Comparison of ENCODE assay signal across 14 mouse cellular contexts in genomic region chr2:166903719-166904282, GRCm38 (mm10). TPM values are rescaled to one million over a fixed set of nuclear protein-coding genes. Genes with fewer than 3 reads are reported as not detected.
DNase-seq lines count a peak whose midpoint lies in the region; TF ChIP-seq lines count a peak whose summit lies in the region.
"Had no signal": no experiment of that assay in that cellular context is flagged by ENCODE, and none has a peak within 500 bp of the region (broad histone marks: within the 10 kb centered on the region; RNA-seq: fewer than 3 reads in every experiment).

No protein-coding gene starts in this region.

- no peak for TF ChIP-seq POLR2A in kidney, adult 2 months (IDR thresholded peaks at IDR 0.05; ENCODE audit: low read depth, low read length)

- DNase-seq in kidney, adult 2 months = no peak
- no peak for DNase-seq in kidney, adult 18-20 months
- peak; percentile 17 for DNase-seq in right cerebral cortex, postnatal 4 days
- no peak for DNase-seq in right cerebral cortex, postnatal 36 days (ENCODE audit: low spot score in 2 of 2)
- DNase-seq in T-cell, adult 2 months (ENCODE audit: low spot score) = peak; percentile 11
- DNase-seq in embryo, embryonic 9.5 days (ENCODE audit: extremely low spot score) = no peak
- no peak for DNase-seq in heart, postnatal 36 days
- DNase-seq: adrenal gland, adult 2 months; cerebellum, adult 18-20 months; gastrocnemius, postnatal 14 days; kidney, postnatal 36 days; retina, postnatal 1 day had no signal

- H3K36me3 ChIP-seq in kidney, adult 2 months (ENCODE audit: control insufficient read depth, insufficient read depth, low read length) = no peaks in the 10 kb centered on the region
- H3K36me3 ChIP-seq: heart, embryonic 15.5 days had no signal

- TF ChIP-seq CTCF in kidney, adult 2 months (conservative IDR thresholded peaks at IDR 0.05; ENCODE audit: insufficient read depth, insufficient read length, low read depth, low read length) = 0 out of 2 replicates have a peak, but pooled peaks have one; percentile 12

- H3K4me1 ChIP-seq in kidney, adult 2 months (ENCODE audit: control insufficient read depth, insufficient read depth, low read length) = peaks cover 7% of the 10 kb centered on the region; the same call in 1 of the 2 replicates

- no peak overlapping the region for H3K4me3 ChIP-seq in kidney, adult 2 months (ENCODE audit: insufficient read depth, low read depth, low read length)
- H3K4me3 ChIP-seq: heart, embryonic 15.5 days; liver, embryonic 15.5 days had no signal

- no peak overlapping the region for H3K27ac ChIP-seq in kidney, adult 2 months (ENCODE audit: insufficient read depth, low read depth, low read length)
- H3K27ac ChIP-seq: heart, embryonic 15.5 days; liver, embryonic 15.5 days had no signal

- intact Hi-C loops in heart, postnatal 36 days (cut with DNase I) = no loop called here

- WGBS in kidney, adult 2 months = 94% methylated on average over 6 of the region's 6 CpGs

- H3K27me3 ChIP-seq in kidney, adult 2 months (replicated peaks; ENCODE audit: control insufficient read depth, insufficient read depth, low read length) = no peaks in the 10 kb centered on the region
- H3K27me3 ChIP-seq: heart, embryonic 15.5 days; liver, embryonic 15.5 days had no signal

RNA-seq across cellular contexts. Expression of gene Cse1l, which starts 2.0 kb away (rescaled TPM):
- polyA plus RNA-seq in kidney, adult 2 months (2012; rRNA removed) = 15.8 TPM in 2 replicates
- total RNA-seq in heart, postnatal 36 days (2021) = 10 to 100 TPM; 39.8 to 41.1 TPM

Comparison
In these comparisons a context has a peak if more than half of its experiments do, and no peak if none do; other contexts are left out.
1. DNase-seq: peak in right cerebral cortex, postnatal 4 days (single experiment) and T-cell, adult 2 months (single experiment); none in kidney, adult 2 months (single experiment), kidney, adult 18-20 months (single experiment), right cerebral cortex, postnatal 36 days (0 of 2), embryo, embryonic 9.5 days (single experiment) and heart, postnatal 36 days (0 of 2).